Mouse (Mus musculus) limb, embryonic 14.5 days (tissue): ENCODE measurements at regions not wholly inside any gene's neighbourhood (a gene's known extent, or its start where the extent isn't known, plus 50 kb on each side); places are given as distances from the start of the nearest gene placed in this dataset.

Experiments used
- ATAC-seq: fragments of 200-750 bp; cut with Nextera tagmentation; 2 replicates; pipeline ENCODE4 v1.8.0; 2017; ENCODE audit warnings: low read depth, moderate number of reproducible peaks, moderate TSS enrichment; ENCODE audit not compliant: low FRiP score
- DNase-seq: peaks from one replicate; pipeline ENCODE4 v3.0.0-alpha.2; 2015; ENCODE audit warnings: low spot score
- H3K27ac ChIP-seq: fragments of 300-500 bp; sonication (generic); replicated peaks from 2 replicates; pipeline ENCODE4 v1.5.1; 2014; ENCODE audit warnings: low read depth, mild to moderate bottlenecking, low read length, moderate library complexity, mixed read lengths
- H3K27me3 ChIP-seq: fragments of 300-500 bp; sonication (generic); 2 replicates; pipeline ENCODE4 v1.6.1; 2014; ENCODE audit warnings: low read length, mixed read lengths; ENCODE audit not compliant: control insufficient read depth, insufficient read depth
- H3K36me3 ChIP-seq: fragments of 300-500 bp; sonication (generic); 2 replicates; pipeline ENCODE4 v1.6.1; 2014; ENCODE audit warnings: mild to moderate bottlenecking, low read length, moderate library complexity, mixed read lengths; ENCODE audit not compliant: control insufficient read depth, insufficient read depth
- H3K4me1 ChIP-seq: fragments of 300-500 bp; sonication (generic); 2 replicates; pipeline ENCODE4 v1.6.1; 2014; ENCODE audit warnings: antibody characterized with exemption, low read length, mixed read lengths; ENCODE audit not compliant: control insufficient read depth, insufficient read depth
- H3K4me2 ChIP-seq: fragments of 300-500 bp; sonication (generic); replicated peaks from 2 replicates; pipeline ENCODE4 v1.6.1; 2014; ENCODE audit warnings: low read depth, mild to moderate bottlenecking, low read length, moderate library complexity; ENCODE audit not compliant: severe bottlenecking
- H3K4me3 ChIP-seq: fragments of 300-500 bp; sonication (generic); replicated peaks from 2 replicates; pipeline ENCODE4 v1.5.1; 2014; ENCODE audit warnings: low read length
- H3K9ac ChIP-seq: fragments of 300-500 bp; sonication (generic); 2 replicates; pipeline ENCODE4 v1.6.1; 2014; ENCODE audit warnings: mild to moderate bottlenecking, low read depth, low read length, moderate library complexity; ENCODE audit not compliant: severe bottlenecking
- H3K9me3 ChIP-seq: fragments of 300-500 bp; sonication (generic); 2 replicates; pipeline ENCODE4 v1.6.1; 2016; ENCODE audit warnings: low read length; ENCODE audit not compliant: control insufficient read depth
- POLR2A ChIP-seq: fragments of 200-500 bp; IDR thresholded peaks from 2 replicates; pipeline ENCODE4 v1.8.0; 2012; ENCODE audit warnings: inconsistent platforms, mild to moderate bottlenecking, moderate library complexity, borderline replicate concordance; ENCODE audit not compliant: insufficient read depth, insufficient read length; ENCODE audit errors: extremely low read depth
- WGBS: fragments of 180-500 bp; shearing (Covaris S2); extraction: QIAGEN DNeasy Blood & Tissue Kit; methylation state at CpG from one replicate; pipeline ENCODE4 v1.1.7; 2014; 5-methylcytosine and 5-hydroxymethylcytosine counted together

DNA sequence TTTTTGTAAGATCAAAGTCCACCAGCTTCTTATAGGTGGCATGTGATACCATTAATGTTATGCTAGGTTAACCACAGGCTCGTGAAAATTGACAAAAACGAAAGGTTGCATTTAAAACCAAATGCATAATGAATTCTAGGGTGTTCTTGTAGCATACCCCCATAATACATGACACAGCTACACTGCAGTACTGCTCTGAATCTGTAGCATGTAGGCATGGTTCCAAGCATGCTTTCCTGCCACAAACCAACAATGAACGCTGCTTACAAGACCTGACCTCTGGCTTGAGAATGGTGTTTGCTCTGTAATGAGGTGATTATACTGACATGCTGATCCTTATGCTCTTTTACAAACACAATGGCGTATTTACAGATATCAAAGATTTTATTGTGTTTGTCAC lies 1020.3 kb downstream of the Pcdh7 start:
- Histone ChIP-seq H3K9me3 (no peaks in the 10 kb centered on the region), H3K27me3 (no peaks in the 10 kb centered on the region), H3K9ac (no peak overlapping the region), H3K4me3 (no peak overlapping the region), H3K27ac (no peak overlapping the region), H3K36me3 (no peaks in the 10 kb centered on the region), H3K4me2 (no peak overlapping the region), H3K4me1 (no peaks in the 10 kb centered on the region)
- TF ChIP-seq POLR2A: no peak
- 43% methylated on average over 4 of the region's 4 CpGs for WGBS
- no peak for DNase-seq
- ATAC-seq: no peak

- no peaks in the 10 kb centered on the region for H3K36me3 ChIP-seq
- ATAC-seq: no peak
- H3K4me1 ChIP-seq: no peaks in the 10 kb centered on the region
- no peak overlapping the region for H3K4me2 ChIP-seq
- no peak overlapping the region for H3K27ac ChIP-seq
- no peak for DNase-seq
- H3K9me3 ChIP-seq: no peaks in the 10 kb centered on the region
- no peaks in the 10 kb centered on the region for H3K27me3 ChIP-seq
- WGBS: 71% methylated on average over 1 of the region's 1 CpGs
- H3K4me3 ChIP-seq: no peak overlapping the region
- no peak overlapping the region for H3K9ac ChIP-seq
- TF ChIP-seq POLR2A: no peak
Measured at GRCm38 (mm10) chr5:58740759-58741158, 1023.0 kb downstream of the Pcdh7 start.

DNA sequence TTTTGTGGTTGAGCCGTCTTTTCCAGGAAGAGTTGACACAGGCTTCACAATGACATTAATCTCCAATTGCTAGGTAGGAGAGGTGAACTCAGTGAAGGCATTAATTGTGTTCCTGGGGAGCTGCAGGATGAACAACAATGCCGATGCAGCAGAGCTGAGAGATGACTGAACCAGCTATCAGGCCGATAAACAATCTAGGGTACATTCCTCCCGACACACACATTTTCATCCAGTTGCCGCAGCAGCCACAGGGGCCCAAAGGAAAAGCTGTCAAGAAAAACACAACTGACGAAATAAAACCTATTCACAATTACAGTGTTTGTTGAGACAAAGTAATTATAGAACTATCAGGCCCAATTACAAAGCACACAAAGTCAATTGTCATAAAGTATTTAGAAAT lies 1029.9 kb downstream of the Pcdh7 start:
- no peak overlapping the region for H3K4me2 ChIP-seq
- no peaks in the 10 kb centered on the region for H3K36me3 ChIP-seq
- TF ChIP-seq POLR2A: no peak
- no peak for DNase-seq
- no peaks in the 10 kb centered on the region for H3K9me3 ChIP-seq
- no peaks in the 10 kb centered on the region for H3K27me3 ChIP-seq
- H3K4me3 ChIP-seq: no peak overlapping the region
- H3K4me1 ChIP-seq: 0 out of 2 replicates have a peak, but pooled peaks cover 3% of the 10 kb centered on the region
- H3K9ac ChIP-seq: no peak overlapping the region
- no peak overlapping the region for H3K27ac ChIP-seq
- no peak for ATAC-seq
- 47% methylated on average over 6 of the region's 6 CpGs for WGBS

DNA sequence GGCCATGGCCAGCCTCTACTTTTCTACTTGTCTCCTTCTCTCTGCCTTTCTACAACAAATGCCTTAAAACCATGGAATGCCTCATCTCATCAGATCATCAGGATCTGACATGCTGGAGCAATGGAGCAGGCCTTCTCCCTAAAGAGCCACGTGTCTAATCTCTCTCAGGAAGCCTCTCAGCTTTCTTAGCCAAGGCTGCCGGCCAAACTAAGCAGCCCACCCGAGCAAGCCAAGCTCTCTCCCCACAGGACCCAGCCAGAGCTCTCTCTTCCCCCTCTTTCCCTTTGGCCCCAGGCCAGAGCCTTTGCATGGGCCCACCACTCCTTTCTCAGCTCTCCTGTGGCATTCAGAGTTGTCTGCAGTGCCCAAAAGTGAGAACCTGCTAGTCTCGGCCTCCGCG lies 1034.0 kb downstream of the Pcdh7 start:
- no peaks in the 10 kb centered on the region for H3K36me3 ChIP-seq
- ATAC-seq (no peak), DNase-seq (no peak)
- H3K27me3 ChIP-seq: no peaks in the 10 kb centered on the region
- 0 out of 2 replicates have a peak, but pooled peaks cover 3% of the 10 kb centered on the region for H3K4me1 ChIP-seq
- no peak for TF ChIP-seq POLR2A
- H3K9ac ChIP-seq: no peak overlapping the region
- H3K4me2 ChIP-seq: no peak overlapping the region
- H3K27ac ChIP-seq: no peak overlapping the region
- no peaks in the 10 kb centered on the region for H3K9me3 ChIP-seq
- 68% methylated on average over 6 of the region's 6 CpGs for WGBS
- no peak overlapping the region for H3K4me3 ChIP-seq
